Mouse (Mus musculus) frontal cortex, postnatal 25 days (tissue): ENCODE measurements around the gene Spop.

Experiments used
- DNase-seq, 2 experiments: peaks; one replicate each; pipeline ENCODE4 v3.0.0; 2022; ENCODE audit warnings: low spot score in 2 of 2

Gene Spop

GRCm38 (mm10) chr11:95413641-95414535 is at the start of gene Spop:
Spop (plus strand) TSS chr11:95414080.
- peak; percentile 65 to 72 for DNase-seq

GRCm38 (mm10) chr11:95364388-95364787 is 49.5 kb upstream of the Spop start:
- DNase-seq = no peak

GRCm38 (mm10) chr11:95365596-95365995 is 48.3 kb upstream of the Spop start:
- DNase-seq = no peak

- no peak for DNase-seq
These were observed 47.5 kb upstream of the Spop start for GRCm38 (mm10) chr11:95366280-95366897.

- DNase-seq = no peak
These were observed 46.7 kb upstream of the Spop start for GRCm38 (mm10) chr11:95367011-95367735.

GRCm38 (mm10) chr11:95368231-95368823 is 45.6 kb upstream of the Spop start:
- no peak for DNase-seq

GRCm38 (mm10) chr11:95368871-95369270 is 45.0 kb upstream of the Spop start:
- no peak for DNase-seq

- DNase-seq = no peak
These were observed 43.7 kb upstream of the Spop start for GRCm38 (mm10) chr11:95369964-95370890.

GRCm38 (mm10) chr11:95371182-95371581 is 42.7 kb upstream of the Spop start:
- DNase-seq = no peak

- DNase-seq = no peak
These were observed 35.0 kb upstream of the Spop start for GRCm38 (mm10) chr11:95378926-95379325.

GRCm38 (mm10) chr11:95379552-95379951 is 34.3 kb upstream of the Spop start:
- no peak for DNase-seq

GRCm38 (mm10) chr11:95380711-95381110 is 33.2 kb upstream of the Spop start:
- no peak for DNase-seq

- DNase-seq = no peak
These were observed 32.7 kb upstream of the Spop start for GRCm38 (mm10) chr11:95381146-95381545.

GRCm38 (mm10) chr11:95383331-95383986 is 30.4 kb upstream of the Spop start:
- no peak for DNase-seq

GRCm38 (mm10) chr11:95384004-95384318 is 29.9 kb upstream of the Spop start:
- no peak for DNase-seq

- peak; percentile 90 to 94 for DNase-seq
These were observed 29.4 kb upstream of the Spop start, which contains the start of gene Slc35b1 for GRCm38 (mm10) chr11:95384319-95384972. Slc35b1 (plus strand) TSS chr11:95384692.

- no peak for DNase-seq
These were observed 28.9 kb upstream of the Spop start for GRCm38 (mm10) chr11:95384973-95385320.

- no peak for DNase-seq
These were observed 26.5 kb upstream of the Spop start for GRCm38 (mm10) chr11:95387354-95387753.

- DNase-seq = no peak
These were observed 24.9 kb upstream of the Spop start for GRCm38 (mm10) chr11:95389006-95389405.

- DNase-seq = no peak
These were observed 23.5 kb upstream of the Spop start for GRCm38 (mm10) chr11:95390420-95390819.
